Mouse (Mus musculus): ENCODE results near the gene Dnaja3.

DNA sequence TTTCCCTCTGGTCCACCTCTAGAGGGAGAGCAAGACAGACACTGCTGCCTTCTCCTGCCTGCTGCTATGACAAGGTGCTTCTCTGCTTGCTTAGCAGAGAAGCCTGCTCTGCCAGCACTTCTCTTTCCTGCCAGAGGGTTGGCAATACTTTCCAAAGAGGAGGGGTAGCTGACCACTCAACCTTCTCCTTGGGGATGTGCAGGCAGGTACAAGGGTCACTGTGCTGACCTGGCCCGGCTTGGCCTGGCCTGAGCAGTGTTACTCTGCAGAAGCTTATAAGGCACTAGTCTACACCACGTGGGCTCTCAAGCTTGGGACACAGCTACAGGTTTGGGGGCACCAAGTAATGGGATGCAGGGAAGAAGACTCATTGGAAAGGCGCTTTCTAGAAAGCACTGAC lies 25.1 kb upstream of the Dnaja3 start:
- TF ChIP-seq POLR2A (IDR thresholded peaks at IDR 0.05; ENCODE audit: insufficient read length, low read depth) (no peak), MYOD1 (IDR thresholded peaks at IDR 0.05; ENCODE audit: control insufficient read depth in 1 of 3, insufficient read length in 2 of 3, low read depth in 2 of 3) (no peak), USF1 (IDR thresholded peaks at IDR 0.05; ENCODE audit: low read depth) (no peak), TCF12 (IDR thresholded peaks at IDR 0.05; ENCODE audit: insufficient read depth, poor library complexity, severe bottlenecking) (no peak), CEBPB (IDR thresholded peaks at IDR 0.05; ENCODE audit: insufficient read depth, poor library complexity, severe bottlenecking) (no peak), E2F4 (IDR thresholded peaks at IDR 0.05; ENCODE audit: insufficient read depth) (no peak), REST (IDR thresholded peaks at IDR 0.05; ENCODE audit: insufficient read depth, insufficient read length) (no peak)
